Mouse (Mus musculus) kidney, adult 2 months (tissue): ENCODE data around the gene Frmpd4.

Experiments
- CTCF ChIP-seq: fragments of 200-500 bp; conservative IDR thresholded peaks from 2 replicates; pipeline ENCODE4 v1.5.1; 2011; ENCODE audit warnings: low read depth, mild to moderate bottlenecking, control low read depth, low read length, moderate library complexity, mixed read lengths; ENCODE audit not compliant: insufficient read depth, insufficient read length
- POLR2A ChIP-seq: fragments of 200-500 bp; IDR thresholded peaks from one replicate; pipeline ENCODE4 v1.6.1; 2011; ENCODE audit warnings: low read depth, low read length, control low read depth

- TF ChIP-seq CTCF (no peak), POLR2A (no peak)
These were observed 1054.5 kb downstream of the Frmpd4 start for GRCm38 (mm10) chrX:167522528-167522927.
